Mouse (Mus musculus) myocyte (in vitro differentiated cells): ENCODE data around the gene Aqp5.

ENCODE experiments used
- CEBPB ChIP-seq: IDR thresholded peaks from 2 replicates; pipeline ENCODE4 v1.6.1; 2011; ENCODE audit warnings: mild to moderate bottlenecking, moderate library complexity; ENCODE audit not compliant: poor library complexity, insufficient read depth, severe bottlenecking
- MYOG ChIP-seq, 3 experiments: IDR thresholded peaks; one replicate each; pipeline ENCODE4 v1.6.1; 2011; ENCODE audit warnings: control low read depth in 2 of 3, low read depth in 2 of 3, mild to moderate bottlenecking in 2 of 3; ENCODE audit not compliant: insufficient read length in 2 of 3, control insufficient read depth in 1 of 3, insufficient read depth in 1 of 3
- POLR2A ChIP-seq: IDR thresholded peaks from one replicate; pipeline ENCODE4 v1.6.1; 2011; ENCODE audit warnings: low read depth, mild to moderate bottlenecking, control low read depth, moderate library complexity; ENCODE audit not compliant: insufficient read length
- SRF ChIP-seq: IDR thresholded peaks from one replicate; pipeline ENCODE4 v1.6.1; 2011; ENCODE audit warnings: low read depth; ENCODE audit not compliant: control insufficient read depth, insufficient read length
- TCF12 ChIP-seq: IDR thresholded peaks from one replicate; pipeline ENCODE4 v1.6.1; 2011; ENCODE audit warnings: mild to moderate bottlenecking, control low read depth; ENCODE audit not compliant: poor library complexity, insufficient read depth, severe bottlenecking
- USF1 ChIP-seq: IDR thresholded peaks from one replicate; pipeline ENCODE4 v1.6.1; 2011; ENCODE audit warnings: low read depth, mild to moderate bottlenecking, control low read depth, moderate library complexity

GRCm38 (mm10) chr15:99594951-99595350 is 4.4 kb downstream of the Aqp5 start:
- no peak for TF ChIP-seq SRF
- TF ChIP-seq POLR2A: no peak
- no peak for TF ChIP-seq CEBPB
- no peak for TF ChIP-seq TCF12
- no peak for TF ChIP-seq USF1
- TF ChIP-seq MYOG (IDR thresholded peaks at IDR 0.05; ENCODE audit: control insufficient read depth in 1 of 3, insufficient read depth in 1 of 3, insufficient read length in 2 of 3, low read depth in 2 of 3): no peak
